Mouse (Mus musculus) thymus, adult 2 months (tissue): ENCODE data around the gene Nploc4. TPM values are rescaled to one million over a fixed set of nuclear protein-coding genes. Genes with fewer than 3 reads are reported as not detected.

ENCODE experiments used
- DNase-seq: peaks from one replicate; pipeline ENCODE4 v3.0.0; 2021
- H3K27ac ChIP-seq: fragments of 200-500 bp; 2 replicates; pipeline ENCODE4 v1.5.1; 2012; ENCODE audit warnings: low read length, control low read depth; ENCODE audit not compliant: control insufficient read depth, insufficient read depth
- H3K27me3 ChIP-seq: fragments of 200-500 bp; 2 replicates; pipeline ENCODE4 v1.6.1; 2012; ENCODE audit warnings: mild to moderate bottlenecking, low read length, moderate library complexity, mixed read lengths; ENCODE audit not compliant: control insufficient read depth, insufficient read depth
- H3K36me3 ChIP-seq: fragments of 200-500 bp; 2 replicates; pipeline ENCODE4 v1.6.1; 2012; ENCODE audit warnings: mild to moderate bottlenecking, low read length, moderate library complexity; ENCODE audit not compliant: control insufficient read depth, insufficient read depth
- H3K4me1 ChIP-seq: fragments of 200-500 bp; replicated peaks from 2 replicates; pipeline ENCODE4 v1.6.1; 2012; ENCODE audit warnings: low read length; ENCODE audit not compliant: control insufficient read depth, insufficient read depth
- H3K4me3 ChIP-seq: fragments of 200-500 bp; 2 replicates; pipeline ENCODE4 v1.5.1; 2012; ENCODE audit warnings: mild to moderate bottlenecking, low read length, control low read depth, moderate library complexity; ENCODE audit not compliant: control insufficient read depth, insufficient read depth
- CTCF ChIP-seq: fragments of 200-500 bp; IDR thresholded peaks from 2 replicates; pipeline ENCODE4 v1.5.1; 2012; ENCODE audit warnings: mild to moderate bottlenecking, control low read depth, low read length, moderate library complexity, borderline replicate concordance; ENCODE audit not compliant: control insufficient read depth, poor library complexity, insufficient read depth; ENCODE audit errors: extremely low read depth
- POLR2A ChIP-seq: fragments of 200-500 bp; IDR thresholded peaks from 2 replicates; pipeline ENCODE4 v1.6.1; 2012; ENCODE audit warnings: mild to moderate bottlenecking, low read length, control low read depth, moderate library complexity; ENCODE audit not compliant: control insufficient read depth, poor library complexity, insufficient read depth; ENCODE audit errors: extremely low read depth
- WGBS: fragments of 180-500 bp; shearing (Covaris S2); methylation state at CpG from one replicate; pipeline ENCODE4 v1.1.7; 2018; 5-methylcytosine and 5-hydroxymethylcytosine counted together
- polyA plus RNA-seq: library from polyadenylated mRNA; depleted of rRNA; stranded (reverse); fragments of >200 nt; gene quantifications from 2 replicates; pipeline ENCODE4 v1.2.3, GENCODE M21; 2012; rRNA removed

The Nploc4 gene
- 71.4 and 86.4 TPM in 2 replicates for polyA plus RNA-seq

GRCm38 (mm10) chr11:120437152-120437856, at the start of gene Nploc4:
Gene Nploc4 (minus strand): TSS chr11:120437708.
- Histone ChIP-seq H3K27ac (no peak within 1 kb of the TSS), H3K27me3 (no peaks in the 10 kb centered on the region), H3K4me1 (peaks cover 7% of the 10 kb centered on the region), H3K4me3 (peak within 1 kb of the TSS; percentile 59), H3K36me3 (peaks cover 11% of the 10 kb centered on the region; the same call in 1 of the 2 replicates)
- DNase-seq, result peak; percentile 90
- WGBS, result under 1% methylated on average over 75 of the region's 77 CpGs
- TF ChIP-seq CTCF, result 0 out of 2 replicates have a peak, but pooled peaks have one; percentile 35
- TF ChIP-seq POLR2A, result peak; percentile 50; the same call in 1 of the 2 replicates

- TF ChIP-seq CTCF, result no peak
- no peak overlapping the region for H3K27ac ChIP-seq
Observed at GRCm38 (mm10) chr11:120485251-120485650, 47.7 kb upstream of the Nploc4 start.

GRCm38 (mm10) chr11:120484265-120484981, 46.9 kb upstream of the Nploc4 start, which contains the start of gene Mrpl12:
Gene Mrpl12 (plus strand): TSS chr11:120484613.
- peak within 1 kb of the TSS; percentile 82 for H3K4me3 ChIP-seq
- H3K4me1 ChIP-seq, result peaks cover 14% of the 10 kb centered on the region
- peaks cover 16% of the 10 kb centered on the region; the same call in 1 of the 2 replicates for H3K36me3 ChIP-seq
- under 1% methylated on average over 60 of the region's 60 CpGs for WGBS
- no peaks in the 10 kb centered on the region for H3K27me3 ChIP-seq
- DNase-seq, result peak; percentile 87
- peak within 1 kb of the TSS; percentile 15; the same call in 1 of the 2 replicates for H3K27ac ChIP-seq
- TF ChIP-seq POLR2A (peak; percentile 56), CTCF (no peak)

More at GRCm38 (mm10) chr11:120485251-120485650, 47.7 kb upstream of the Nploc4 start:
- peak overlapping the region; percentile 82 for H3K4me3 ChIP-seq
- peaks cover 14% of the 10 kb centered on the region for H3K4me1 ChIP-seq
- 12% methylated on average over 10 of the region's 10 CpGs for WGBS
- H3K27me3 ChIP-seq, result no peaks in the 10 kb centered on the region
- DNase-seq, result no peak
- H3K36me3 ChIP-seq, result peaks cover 10% of the 10 kb centered on the region; the same call in 1 of the 2 replicates

- H3K36me3 ChIP-seq, result peaks cover 26% of the 10 kb centered on the region
- 93% methylated on average over 7 of the region's 7 CpGs for WGBS
- peaks cover 14% of the 10 kb centered on the region for H3K4me1 ChIP-seq
- H3K4me3 ChIP-seq, result no peak overlapping the region
- TF ChIP-seq CTCF (no peak), POLR2A (no peak)
- H3K27ac ChIP-seq, result no peak overlapping the region; the same call in 1 of the 2 replicates
- H3K27me3 ChIP-seq, result no peaks in the 10 kb centered on the region
- no peak for DNase-seq
Observed at GRCm38 (mm10) chr11:120483448-120483934, 46.0 kb upstream of the Nploc4 start.

GRCm38 (mm10) chr11:120472052-120472451, 34.5 kb upstream of the Nploc4 start:
- no peak for DNase-seq

GRCm38 (mm10) chr11:120467736-120468092, 30.2 kb upstream of the Nploc4 start:
- under 1% methylated on average over 33 of the region's 33 CpGs for WGBS
- TF ChIP-seq POLR2A, result no peak
- no peak for TF ChIP-seq CTCF
- Histone ChIP-seq H3K36me3 (peaks cover 14% of the 10 kb centered on the region), H3K4me3 (peak overlapping the region; percentile 70), H3K27me3 (no peaks in the 10 kb centered on the region), H3K4me1 (peaks cover 9% of the 10 kb centered on the region), H3K27ac (no peak overlapping the region)
- no peak for DNase-seq

More at GRCm38 (mm10) chr11:120472052-120472451, 34.5 kb upstream of the Nploc4 start:
- TF ChIP-seq POLR2A, result no peak
- TF ChIP-seq CTCF, result no peak
- H3K27ac ChIP-seq, result no peak overlapping the region
- H3K4me3 ChIP-seq, result no peak overlapping the region
- H3K4me1 ChIP-seq, result peaks cover 2% of the 10 kb centered on the region; the same call in 1 of the 2 replicates
- H3K36me3 ChIP-seq, result peaks cover 36% of the 10 kb centered on the region
- no peaks in the 10 kb centered on the region for H3K27me3 ChIP-seq
- 97% methylated on average over 6 of the region's 6 CpGs for WGBS
